Mouse (Mus musculus) left cerebral cortex, adult 6 months (tissue): ENCODE results near the gene 2610008E11Rik. TPM values are rescaled to one million over a fixed set of nuclear protein-coding genes. Genes with fewer than 3 reads are reported as not detected.

Experiments
- long read RNA-seq, 2 experiments: library from polyadenylated mRNA; unstranded; transcript quantifications; one replicate each; pipeline ENCODE4 v2.0.0; 2019 to 2020
- polyA plus RNA-seq: library from polyadenylated mRNA; unstranded; fragments of <200 nt; fragmentation: Nextera tagmentation; gene quantifications from 2 replicates; pipeline ENCODE4 v1.2.3, GENCODE M21; 2021

2610008E11Rik gene
- 6.2 and 6.7 TPM in 2 replicates for polyA plus RNA-seq
- long read RNA-seq, experiment 1, full-length matches to known transcripts: 64 of 86 reads
- long read RNA-seq, experiment 1, partial matches to known transcripts: 0 of 86 reads
- long read RNA-seq, experiment 1, other reads (novel, unspliced or antisense): 22 of 86 reads
- long read RNA-seq, experiment 2, full-length matches to known transcripts: 4 of 10 reads
- long read RNA-seq, experiment 2, partial matches to known transcripts: 0 of 10 reads
- long read RNA-seq, experiment 2, other reads (novel, unspliced or antisense): 6 of 10 reads

DNA sequence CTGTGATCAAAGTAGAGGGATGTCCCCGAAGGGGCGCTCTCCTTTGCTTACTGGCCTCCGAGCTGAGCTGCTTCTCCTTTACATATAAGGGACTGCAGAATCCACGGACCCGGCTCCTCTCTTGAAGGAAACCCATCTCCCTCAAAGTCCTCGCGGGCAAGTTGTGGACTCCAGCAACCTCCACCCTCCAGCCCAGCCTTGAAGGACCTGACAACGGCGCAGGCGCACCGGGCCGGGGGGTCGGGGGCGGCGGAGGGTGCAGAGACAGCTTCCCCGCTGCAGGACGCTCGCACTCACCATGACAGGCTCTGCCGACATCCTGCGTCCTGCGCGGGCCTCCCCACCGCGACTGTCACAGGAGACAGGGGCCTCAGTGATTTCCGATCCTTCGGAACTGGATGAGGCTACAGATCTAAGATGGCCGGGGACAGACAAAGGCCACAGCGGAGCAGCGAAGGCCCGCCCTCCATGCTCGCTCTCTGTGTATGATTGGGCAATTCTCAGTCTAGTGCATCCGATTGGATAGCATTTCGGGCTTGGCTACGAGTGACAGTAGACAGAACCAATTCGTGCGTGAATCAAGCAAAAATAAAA is at the start of gene 2610008E11Rik:
TSS of gene 2610008E11Rik (minus strand) at position 440 of the 594 bp plus-strand sequence.

DNA sequence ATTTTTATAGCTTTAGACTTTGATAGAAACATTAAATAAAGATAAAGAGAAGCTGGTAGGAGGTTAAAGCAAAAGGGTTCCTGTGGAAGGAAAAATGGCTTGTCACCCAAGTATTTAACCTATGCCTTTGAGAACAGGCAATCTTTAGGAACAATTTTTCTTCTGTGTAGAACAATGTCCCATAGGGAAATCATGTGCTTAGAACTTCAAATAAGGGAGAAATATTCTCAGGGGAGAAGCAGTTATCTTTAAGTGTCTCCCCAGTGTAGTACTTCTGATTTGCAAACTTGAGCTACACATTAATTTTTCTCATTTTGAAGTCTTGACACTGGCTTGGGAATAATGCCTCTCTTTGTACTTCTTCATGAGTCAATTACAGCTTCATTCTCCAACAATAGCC is 69.0 kb downstream of the 2610008E11Rik start, which contains the start of gene Olfr57:
TSS of gene Olfr57 (plus strand) at position 301 of the 400 bp plus-strand sequence.

Other genes with a start within 250 kb of the 2610008E11Rik start
- gene Olfr1356, start 245.4 kb downstream of the 2610008E11Rik start, polyA plus RNA-seq: not detected in 2 replicates
- gene Olfr1355, start 222.1 kb downstream of the 2610008E11Rik start, polyA plus RNA-seq: not detected in 2 replicates
- gene Olfr1354, start 184.4 kb downstream of the 2610008E11Rik start, polyA plus RNA-seq: not detected in 2 replicates
- not detected in 2 replicates for gene Olfr8, start 147.0 kb downstream of the 2610008E11Rik start, polyA plus RNA-seq
- gene Olfr1353, start 134.3 kb downstream of the 2610008E11Rik start, polyA plus RNA-seq: not detected in 2 replicates
- gene Olfr1352, start 116.5 kb downstream of the 2610008E11Rik start, polyA plus RNA-seq: 0.03 TPM in 1 of 2 replicates, not detected in the other
- gene Olfr1351, start 85.1 kb downstream of the 2610008E11Rik start, polyA plus RNA-seq: not detected in 2 replicates
- not detected in 2 replicates for gene Olfr57, start 68.9 kb downstream of the 2610008E11Rik start, polyA plus RNA-seq
- gene Vmn2r80, start 51.2 kb upstream of the 2610008E11Rik start, polyA plus RNA-seq: not detected in 2 replicates
- gene Vmn2r81, start 150.1 kb upstream of the 2610008E11Rik start, polyA plus RNA-seq: not detected in 2 replicates